Mouse (Mus musculus): ENCODE measurements around the gene Orm3.

GRCm38 (mm10) chr4:63397981-63398537, 42.1 kb downstream of the Orm3 start:
- no peak for TF ChIP-seq CTCF (IDR thresholded peaks at IDR 0.05; ENCODE audit: borderline replicate concordance, extremely low read depth, insufficient read depth, insufficient read length)
- no peak for TF ChIP-seq POLR2A (IDR thresholded peaks at IDR 0.05; ENCODE audit: borderline replicate concordance, extremely low read depth, insufficient read depth, insufficient read length, poor library complexity, severe bottlenecking)

Measured in brain, embryonic 14.5 days (tissue).